Mouse (Mus musculus) 416B (cell line): ENCODE results near the gene Baiap2.
A peak's percentile ranks its signal among the peaks of the same experiment; 100 is the strongest.

Experiments
- DNase-seq: peaks from one replicate; pipeline ENCODE4 v3.0.0; 2011; ENCODE audit warnings: low read depth

Gene Baiap2

GRCm38 (mm10) chr11:119942727-119943427 lies at the start of gene Baiap2:
Gene Baiap2 (plus strand): TSS chr11:119942763.
- peak; percentile 97 for DNase-seq

- no peak for DNase-seq
These were observed 48.8 kb upstream of the Baiap2 start for GRCm38 (mm10) chr11:119893667-119894236.

GRCm38 (mm10) chr11:119894634-119895033 lies 47.9 kb upstream of the Baiap2 start:
- DNase-seq = no peak

GRCm38 (mm10) chr11:119897041-119897440 lies 45.5 kb upstream of the Baiap2 start:
- DNase-seq = no peak

GRCm38 (mm10) chr11:119898976-119899375 lies 43.6 kb upstream of the Baiap2 start:
- no peak for DNase-seq

GRCm38 (mm10) chr11:119901174-119901573 lies 41.4 kb upstream of the Baiap2 start:
- DNase-seq = no peak

- no peak for DNase-seq
These were observed 39.7 kb upstream of the Baiap2 start for GRCm38 (mm10) chr11:119902891-119903290.

GRCm38 (mm10) chr11:119904621-119905286 lies 37.8 kb upstream of the Baiap2 start:
- DNase-seq = peak; percentile 80

- DNase-seq = no peak
These were observed 36.8 kb upstream of the Baiap2 start for GRCm38 (mm10) chr11:119905794-119906193.

- peak; percentile 63 for DNase-seq
These were observed 35.4 kb upstream of the Baiap2 start for GRCm38 (mm10) chr11:119907006-119907650.

- no peak for DNase-seq
These were observed 34.9 kb upstream of the Baiap2 start for GRCm38 (mm10) chr11:119907711-119908110.

GRCm38 (mm10) chr11:119909436-119909835 lies 33.1 kb upstream of the Baiap2 start:
- DNase-seq = peak; percentile 82

GRCm38 (mm10) chr11:119912845-119913244 lies 29.7 kb upstream of the Baiap2 start:
- no peak for DNase-seq

GRCm38 (mm10) chr11:119913291-119913934 lies 29.1 kb upstream of the Baiap2 start, which contains the start of gene Chmp6:
Gene Chmp6 (plus strand): TSS chr11:119913441.
- peak; percentile 88 for DNase-seq

- DNase-seq = no peak
These were observed 28.6 kb upstream of the Baiap2 start for GRCm38 (mm10) chr11:119913935-119914314.

- DNase-seq = no peak
These were observed 28.2 kb upstream of the Baiap2 start for GRCm38 (mm10) chr11:119914381-119914780.

GRCm38 (mm10) chr11:119915666-119916065 lies 26.9 kb upstream of the Baiap2 start:
- no peak for DNase-seq

- peak; percentile 88 for DNase-seq
These were observed 26.3 kb upstream of the Baiap2 start for GRCm38 (mm10) chr11:119916102-119916790.

- no peak for DNase-seq
These were observed 25.6 kb upstream of the Baiap2 start for GRCm38 (mm10) chr11:119916834-119917469.

- DNase-seq = no peak
These were observed 24.0 kb upstream of the Baiap2 start for GRCm38 (mm10) chr11:119918521-119918920.

GRCm38 (mm10) chr11:119919432-119919831 lies 23.1 kb upstream of the Baiap2 start:
- DNase-seq = no peak
